Mouse (Mus musculus) lung, embryonic 16.5 days (tissue): ENCODE data around the gene Hsd17b6. TPM values are rescaled to one million over a fixed set of nuclear protein-coding genes. Genes with fewer than 3 reads are reported as not detected.

Source experiments
- ATAC-seq: fragments of 200-750 bp; cut with Nextera tagmentation; 2 replicates; pipeline ENCODE4 v1.8.0; 2017; ENCODE audit warnings: low read depth, mild to moderate bottlenecking, moderate library complexity
- H3K27ac ChIP-seq: fragments of 300-500 bp; sonication (generic); 2 replicates; pipeline ENCODE4 v1.5.1; 2014; ENCODE audit warnings: mild to moderate bottlenecking, control low read depth, low read length
- H3K27me3 ChIP-seq: fragments of 300-500 bp; sonication (generic); 2 replicates; pipeline ENCODE4 v1.6.1; 2014; ENCODE audit warnings: low read depth, low read length, mixed read lengths; ENCODE audit not compliant: control insufficient read depth, insufficient read depth
- H3K36me3 ChIP-seq: fragments of 300-500 bp; sonication (generic); 2 replicates; pipeline ENCODE4 v1.6.1; 2014; ENCODE audit warnings: low read length; ENCODE audit not compliant: control insufficient read depth, insufficient read depth
- H3K4me1 ChIP-seq: fragments of 300-500 bp; sonication (generic); replicated peaks from 2 replicates; pipeline ENCODE4 v1.6.1; 2014; ENCODE audit warnings: low read length, mixed read lengths; ENCODE audit not compliant: control insufficient read depth, insufficient read depth
- H3K4me2 ChIP-seq: fragments of 300-500 bp; sonication (generic); 2 replicates; pipeline ENCODE4 v1.6.1; 2014; ENCODE audit warnings: low read depth, low read length, control low read depth
- H3K4me3 ChIP-seq: fragments of 300-500 bp; sonication (generic); 2 replicates; pipeline ENCODE4 v1.5.1; 2014; ENCODE audit warnings: mild to moderate bottlenecking, low read length, control low read depth
- H3K9ac ChIP-seq: fragments of 300-500 bp; sonication (generic); 2 replicates; pipeline ENCODE4 v1.6.1; 2014; ENCODE audit warnings: low read length, control low read depth
- H3K9me3 ChIP-seq: fragments of 300-500 bp; sonication (generic); 2 replicates; pipeline ENCODE4 v1.6.1; 2016; ENCODE audit warnings: low read length; ENCODE audit not compliant: control insufficient read depth
- WGBS: fragments of 180-500 bp; shearing (Covaris S2); extraction: QIAGEN DNeasy Blood & Tissue Kit; methylation state at CpG from one replicate; pipeline ENCODE4 v1.1.7; 2014; 5-methylcytosine and 5-hydroxymethylcytosine counted together
- polyA plus RNA-seq: library from polyadenylated mRNA; unstranded; fragments of >200 nt; fragmentation: Nextera tagmentation; extraction: Ambion mirVana; gene quantifications from 2 replicates; pipeline ENCODE4 v1.2.1, GENCODE M21; 2015

Hsd17b6 gene
- polyA plus RNA-seq, 1 experiment from 2014 or later, result not detected

DNA sequence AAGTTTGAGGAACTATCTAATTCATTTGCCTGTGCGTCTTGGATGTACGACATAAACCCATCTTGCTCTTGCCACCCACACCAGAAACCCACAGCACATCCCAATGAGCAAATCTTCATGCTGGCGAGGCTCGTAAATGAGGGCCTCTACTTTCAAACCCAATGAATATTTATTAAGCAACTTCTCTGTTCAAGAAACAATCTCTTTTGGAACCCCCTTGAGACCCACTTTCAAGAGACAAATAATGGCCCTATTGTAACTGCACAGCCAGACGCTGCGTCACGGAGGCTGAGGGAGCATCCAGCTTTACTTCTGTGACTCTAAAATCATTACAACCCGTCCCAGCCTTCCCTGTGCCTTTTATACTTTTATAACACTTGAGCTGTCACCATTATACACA, 21.8 kb downstream of the Hsd17b6 start:
- WGBS, result 76% methylated on average over 8 of the region's 8 CpGs
- Histone ChIP-seq H3K4me3 (no peak overlapping the region), H3K9me3 (no peaks in the 10 kb centered on the region), H3K4me2 (no peak overlapping the region), H3K4me1 (no peaks in the 10 kb centered on the region), H3K27ac (no peak overlapping the region), H3K27me3 (no peaks in the 10 kb centered on the region), H3K36me3 (no peaks in the 10 kb centered on the region), H3K9ac (no peak overlapping the region)
- ATAC-seq, result no peak

- ATAC-seq, result no peak
- H3K4me2 ChIP-seq, result no peak overlapping the region
- H3K9ac ChIP-seq, result no peak overlapping the region
- no peak overlapping the region for H3K27ac ChIP-seq
- H3K9me3 ChIP-seq, result no peaks in the 10 kb centered on the region
- H3K27me3 ChIP-seq, result no peaks in the 10 kb centered on the region
- WGBS, result 72% methylated on average over 5 of the region's 5 CpGs
- H3K4me1 ChIP-seq, result no peaks in the 10 kb centered on the region
- no peaks in the 10 kb centered on the region for H3K36me3 ChIP-seq
- no peak overlapping the region for H3K4me3 ChIP-seq
These were observed 22.8 kb downstream of the Hsd17b6 start for GRCm38 (mm10) chr10:127984650-127985049.

DNA sequence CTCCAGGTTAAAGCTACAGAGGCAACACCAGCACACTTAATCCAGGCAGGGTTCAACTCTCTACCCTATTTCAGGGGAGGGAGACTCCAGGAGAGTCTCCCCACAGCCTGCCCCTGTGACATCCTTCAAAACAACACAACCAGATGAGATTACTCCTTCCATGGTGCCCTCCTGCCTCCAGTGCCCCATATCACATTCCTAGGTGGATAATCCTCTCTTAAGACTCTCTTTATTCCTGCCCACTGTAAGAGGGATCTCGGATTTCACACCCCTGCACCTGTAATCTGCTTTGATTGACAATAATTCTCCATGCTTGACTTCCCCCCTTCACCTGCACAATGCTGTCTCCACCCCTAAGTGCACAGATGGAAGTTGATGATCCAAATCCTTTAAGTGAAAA, 31.9 kb downstream of the Hsd17b6 start:
- H3K4me3 ChIP-seq, result no peak overlapping the region
- no peaks in the 10 kb centered on the region for H3K4me1 ChIP-seq
- no peaks in the 10 kb centered on the region for H3K36me3 ChIP-seq
- no peak for ATAC-seq
- H3K9me3 ChIP-seq, result no peaks in the 10 kb centered on the region
- H3K9ac ChIP-seq, result no peak overlapping the region
- 23% methylated on average over 1 of the region's 1 CpGs for WGBS
- H3K27me3 ChIP-seq, result no peaks in the 10 kb centered on the region
- H3K27ac ChIP-seq, result no peak overlapping the region
- H3K4me2 ChIP-seq, result no peak overlapping the region

- H3K27me3 ChIP-seq, result no peaks in the 10 kb centered on the region
- H3K27ac ChIP-seq, result no peak overlapping the region
- H3K9me3 ChIP-seq, result no peaks in the 10 kb centered on the region
- H3K4me2 ChIP-seq, result no peak overlapping the region
- whole genome bisulfite sequencing, result 73% methylated on average over 3 of the region's 3 CpGs
- ATAC-seq, result no peak
- no peaks in the 10 kb centered on the region for H3K36me3 ChIP-seq
- no peak overlapping the region for H3K9ac ChIP-seq
- H3K4me1 ChIP-seq, result no peaks in the 10 kb centered on the region
- H3K4me3 ChIP-seq, result no peak overlapping the region
These were observed 33.3 kb downstream of the Hsd17b6 start for GRCm38 (mm10) chr10:127974062-127974461.

DNA sequence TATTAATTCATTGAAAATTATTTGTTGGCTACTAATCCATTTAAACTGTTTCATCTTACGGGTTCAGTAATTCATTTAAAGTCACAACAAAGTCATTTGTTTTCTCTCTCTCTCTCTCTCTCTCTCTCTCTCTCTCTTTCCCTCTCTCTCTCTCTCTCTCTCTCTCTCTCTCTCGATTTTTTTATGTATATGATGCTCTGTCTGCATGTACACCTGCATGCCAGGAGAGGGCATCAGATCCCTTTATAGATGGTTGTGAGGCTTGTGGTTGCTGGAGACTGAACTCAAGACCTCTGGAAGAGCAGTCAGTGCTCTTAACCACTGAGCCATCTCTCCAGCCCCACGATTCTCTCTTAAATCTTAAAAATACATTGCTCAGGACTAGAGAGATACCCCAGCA, 36.3 kb downstream of the Hsd17b6 start:
- no peaks in the 10 kb centered on the region for H3K9me3 ChIP-seq
- no peaks in the 10 kb centered on the region for H3K4me1 ChIP-seq
- H3K27me3 ChIP-seq, result no peaks in the 10 kb centered on the region
- H3K9ac ChIP-seq, result no peak overlapping the region
- H3K36me3 ChIP-seq, result no peaks in the 10 kb centered on the region
- no peak for ATAC-seq
- no peak overlapping the region for H3K27ac ChIP-seq
- H3K4me2 ChIP-seq, result no peak overlapping the region
- WGBS, result 52% methylated on average over 3 of the region's 3 CpGs
- H3K4me3 ChIP-seq, result no peak overlapping the region

- no peaks in the 10 kb centered on the region for H3K9me3 ChIP-seq
- no peaks in the 10 kb centered on the region for H3K27me3 ChIP-seq
- H3K4me3 ChIP-seq, result no peak overlapping the region
- no peak overlapping the region for H3K27ac ChIP-seq
- H3K36me3 ChIP-seq, result no peaks in the 10 kb centered on the region
- no peak for ATAC-seq
- H3K9ac ChIP-seq, result no peak overlapping the region
- 60% methylated on average over 3 of the region's 3 CpGs for WGBS
- H3K4me1 ChIP-seq, result no peaks in the 10 kb centered on the region
- no peak overlapping the region for H3K4me2 ChIP-seq
These were observed 37.0 kb downstream of the Hsd17b6 start for GRCm38 (mm10) chr10:127970359-127970831.

DNA sequence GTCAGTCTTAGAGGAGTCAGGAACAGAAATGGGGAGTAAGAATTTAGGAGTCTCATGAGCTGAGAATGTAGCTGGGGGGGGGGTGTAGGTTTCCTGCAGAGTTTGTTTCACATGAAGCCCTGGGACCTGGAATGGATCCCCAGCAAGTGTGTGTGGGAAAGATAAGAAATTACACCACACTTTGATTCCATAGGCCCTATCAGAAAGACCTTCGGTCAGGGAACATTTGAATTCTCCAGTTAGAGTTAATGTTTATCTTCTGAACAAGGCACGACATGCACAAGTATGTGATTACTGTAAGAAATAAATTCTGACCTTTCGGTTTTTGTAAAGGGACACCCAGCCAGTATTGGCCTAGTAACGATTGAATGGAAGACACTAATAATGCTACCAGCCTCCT, 37.6 kb downstream of the Hsd17b6 start:
- Histone ChIP-seq H3K36me3 (no peaks in the 10 kb centered on the region), H3K27me3 (no peaks in the 10 kb centered on the region), H3K4me2 (no peak overlapping the region), H3K9me3 (no peaks in the 10 kb centered on the region), H3K9ac (no peak overlapping the region), H3K27ac (no peak overlapping the region), H3K4me1 (no peaks in the 10 kb centered on the region), H3K4me3 (no peak overlapping the region)
- 43% methylated on average over 4 of the region's 4 CpGs for WGBS
- no peak for ATAC-seq

- H3K4me1 ChIP-seq, result no peaks in the 10 kb centered on the region
- H3K36me3 ChIP-seq, result no peaks in the 10 kb centered on the region
- H3K4me2 ChIP-seq, result no peak overlapping the region
- H3K9me3 ChIP-seq, result no peaks in the 10 kb centered on the region
- no peak overlapping the region for H3K4me3 ChIP-seq
- no peaks in the 10 kb centered on the region for H3K27me3 ChIP-seq
- H3K9ac ChIP-seq, result no peak overlapping the region
- WGBS, result 82% methylated on average over 6 of the region's 6 CpGs
- no peak for ATAC-seq
- no peak overlapping the region for H3K27ac ChIP-seq
These were observed 40.9 kb downstream of the Hsd17b6 start for GRCm38 (mm10) chr10:127966506-127966905.

DNA sequence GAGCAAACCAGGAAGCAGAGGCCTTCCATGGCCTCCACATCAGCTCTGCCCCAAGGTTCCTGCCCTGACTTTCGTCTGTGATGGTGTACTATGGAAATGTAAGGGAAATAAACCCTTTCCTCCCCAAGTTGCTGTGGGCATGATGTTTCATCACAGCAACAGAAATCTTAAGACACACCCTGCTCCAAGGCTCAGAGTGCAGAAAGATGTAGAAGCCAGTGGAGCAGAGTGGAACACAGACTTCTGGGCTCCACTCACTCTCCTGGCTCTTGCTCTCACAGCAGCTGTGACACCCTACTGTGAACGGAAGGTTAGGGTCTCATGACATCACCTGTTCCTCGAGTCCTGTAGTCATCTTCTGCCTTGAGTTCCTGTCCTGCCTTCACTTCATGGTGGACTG, 43.4 kb downstream of the Hsd17b6 start:
- no peaks in the 10 kb centered on the region for H3K9me3 ChIP-seq
- H3K27ac ChIP-seq, result no peak overlapping the region
- H3K4me2 ChIP-seq, result no peak overlapping the region
- no peaks in the 10 kb centered on the region for H3K27me3 ChIP-seq
- H3K36me3 ChIP-seq, result no peaks in the 10 kb centered on the region
- H3K4me3 ChIP-seq, result no peak overlapping the region
- no peaks in the 10 kb centered on the region for H3K4me1 ChIP-seq
- WGBS, result 46% methylated on average over 3 of the region's 3 CpGs
- no peak for ATAC-seq
- H3K9ac ChIP-seq, result no peak overlapping the region

GRCm38 (mm10) chr10:127962451-127962850, 45.0 kb downstream of the Hsd17b6 start:
- H3K27ac ChIP-seq, result no peak overlapping the region
- no peak overlapping the region for H3K4me2 ChIP-seq
- WGBS, result 59% methylated on average over 3 of the region's 3 CpGs
- no peaks in the 10 kb centered on the region for H3K27me3 ChIP-seq
- ATAC-seq, result no peak
- H3K36me3 ChIP-seq, result no peaks in the 10 kb centered on the region
- H3K9ac ChIP-seq, result no peak overlapping the region
- H3K9me3 ChIP-seq, result no peaks in the 10 kb centered on the region
- H3K4me3 ChIP-seq, result no peak overlapping the region
- H3K4me1 ChIP-seq, result no peaks in the 10 kb centered on the region
